Mouse (Mus musculus): ENCODE data around the gene Alk. TPM values are rescaled to one million over a fixed set of nuclear protein-coding genes. Genes with fewer than 3 reads are reported as not detected.
A peak's percentile ranks its signal among the peaks of the same experiment; 100 is the strongest.
"Not testable (repeated sequence)": the region's sequence is repeated elsewhere in the genome, so short reads cannot be mapped to it uniquely, and the experiment has no call there.

The Alk gene
- polyA plus RNA-seq, 1 experiment from 2014 or later, result 0.56 TPM

DNA sequence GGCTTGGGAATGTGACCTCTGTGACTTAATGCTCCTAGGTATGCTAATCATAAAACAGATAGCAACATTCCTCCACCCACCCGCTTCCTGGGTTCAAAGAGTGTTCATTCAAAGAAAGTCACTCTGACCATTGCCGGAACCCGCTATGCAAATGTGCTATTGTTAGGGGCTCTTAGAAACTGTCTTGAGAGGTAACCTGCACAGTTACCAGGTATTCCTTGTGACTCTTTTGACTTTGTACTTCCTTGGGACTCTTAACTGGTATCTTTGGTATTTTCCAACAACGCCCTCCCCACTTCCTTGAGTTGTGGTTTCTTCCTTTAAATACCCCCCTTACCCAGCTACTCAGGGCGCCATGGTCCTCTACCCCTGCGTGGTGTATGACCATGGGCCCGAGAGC is 125.2 kb downstream of the Alk start:
- H3K27ac ChIP-seq (replicated peaks; ENCODE audit: low read depth, low read length); H3K27me3 ChIP-seq (replicated peaks; ENCODE audit: control insufficient read depth, insufficient read depth, low read length): not testable (repeated sequence)
- 92% methylated on average over 7 of the region's 7 CpGs for WGBS

DNA sequence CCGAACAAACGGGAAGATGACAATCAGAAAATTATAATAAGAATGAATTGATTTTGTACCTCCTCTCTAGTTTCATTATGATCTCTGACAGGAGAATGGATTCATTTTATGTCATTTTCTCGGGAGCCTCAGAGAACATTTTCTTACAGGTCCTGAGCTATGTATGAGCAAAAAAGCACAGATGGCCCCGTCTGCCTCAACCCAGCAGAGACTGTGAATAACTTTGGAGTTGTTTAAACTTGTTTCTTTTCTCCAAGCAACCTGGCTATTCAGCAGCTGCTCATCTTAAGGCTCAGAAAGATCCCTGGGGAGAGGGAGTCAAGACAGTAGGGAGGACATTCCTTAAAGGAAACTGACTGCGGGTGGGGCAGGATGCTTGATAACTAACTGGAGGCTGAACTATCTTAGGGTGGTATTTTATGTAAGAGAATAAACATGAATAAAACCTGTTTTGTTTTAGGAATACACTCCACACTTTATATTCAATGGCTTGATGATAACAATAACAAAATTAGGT is 126.5 kb downstream of the Alk start:
- Histone ChIP-seq H3K4me1 (ENCODE audit: control insufficient read depth, insufficient read depth, low read length) (no peaks in the 10 kb centered on the region), H3K9ac (ENCODE audit: low read depth, low read length) (no peak overlapping the region), H3K4me3 (ENCODE audit: low read depth, low read length) (no peak overlapping the region), H3K36me3 (ENCODE audit: control insufficient read depth, insufficient read depth, low read length) (no peaks in the 10 kb centered on the region), H3K27ac (replicated peaks; ENCODE audit: low read depth, low read length) (no peak overlapping the region), H3K4me2 (ENCODE audit: low read depth, low read length) (no peak overlapping the region), H3K27me3 (replicated peaks; ENCODE audit: control insufficient read depth, insufficient read depth, low read length) (no peaks in the 10 kb centered on the region), H3K9me3 (ENCODE audit: control insufficient read depth, low read length) (no peaks in the 10 kb centered on the region)
- peak; percentile 7 for DNase-seq (ENCODE audit: low spot score)
- WGBS, result 46% methylated on average over 5 of the region's 5 CpGs
- ATAC-seq (ENCODE audit: low read depth), result no peak

More for the DNA sequence above, 125.2 kb downstream of the Alk start:
- H3K4me1 ChIP-seq (ENCODE audit: control insufficient read depth, insufficient read depth, low read length); ATAC-seq (ENCODE audit: low read depth); DNase-seq (ENCODE audit: low spot score); H3K9me3 ChIP-seq (ENCODE audit: control insufficient read depth, low read length); H3K4me2 ChIP-seq (ENCODE audit: low read depth, low read length); H3K36me3 ChIP-seq (ENCODE audit: control insufficient read depth, insufficient read depth, low read length); H3K9ac ChIP-seq (ENCODE audit: low read depth, low read length); H3K4me3 ChIP-seq (ENCODE audit: low read depth, low read length): not testable (repeated sequence)

DNA sequence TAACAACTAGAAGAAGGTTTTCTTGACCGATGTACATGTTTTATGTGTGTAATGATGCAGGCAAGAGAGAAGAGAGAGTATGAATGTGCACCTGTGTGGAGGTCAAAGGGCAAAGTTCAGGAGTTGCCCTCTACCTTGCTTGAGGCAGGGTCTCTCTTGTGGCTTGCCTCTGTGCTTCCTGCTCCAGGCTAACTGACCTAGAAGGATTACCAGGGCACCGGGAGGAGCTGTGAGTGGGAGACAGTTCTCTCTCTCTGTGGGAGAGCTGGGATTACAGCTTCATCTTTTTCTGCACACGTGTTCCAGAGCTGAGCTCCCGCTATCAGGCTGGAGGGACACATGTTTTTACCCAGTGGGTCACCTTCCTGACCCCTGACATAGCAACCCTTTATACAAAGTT is 127.5 kb downstream of the Alk start:
- no peak for DNase-seq (ENCODE audit: low spot score)
- no peak overlapping the region for H3K4me3 ChIP-seq (ENCODE audit: low read depth, low read length)
- H3K4me1 ChIP-seq (ENCODE audit: control insufficient read depth, insufficient read depth, low read length), result no peaks in the 10 kb centered on the region
- 32% methylated on average over 4 of the region's 4 CpGs for WGBS
- H3K9me3 ChIP-seq (ENCODE audit: control insufficient read depth, low read length), result no peaks in the 10 kb centered on the region
- H3K4me2 ChIP-seq (ENCODE audit: low read depth, low read length), result no peak overlapping the region
- H3K36me3 ChIP-seq (ENCODE audit: control insufficient read depth, insufficient read depth, low read length), result no peaks in the 10 kb centered on the region
- no peaks in the 10 kb centered on the region for H3K27me3 ChIP-seq (replicated peaks; ENCODE audit: control insufficient read depth, insufficient read depth, low read length)
- no peak for ATAC-seq (ENCODE audit: low read depth)
- H3K9ac ChIP-seq (ENCODE audit: low read depth, low read length), result no peak overlapping the region
- H3K27ac ChIP-seq (replicated peaks; ENCODE audit: low read depth, low read length), result no peak overlapping the region

DNA sequence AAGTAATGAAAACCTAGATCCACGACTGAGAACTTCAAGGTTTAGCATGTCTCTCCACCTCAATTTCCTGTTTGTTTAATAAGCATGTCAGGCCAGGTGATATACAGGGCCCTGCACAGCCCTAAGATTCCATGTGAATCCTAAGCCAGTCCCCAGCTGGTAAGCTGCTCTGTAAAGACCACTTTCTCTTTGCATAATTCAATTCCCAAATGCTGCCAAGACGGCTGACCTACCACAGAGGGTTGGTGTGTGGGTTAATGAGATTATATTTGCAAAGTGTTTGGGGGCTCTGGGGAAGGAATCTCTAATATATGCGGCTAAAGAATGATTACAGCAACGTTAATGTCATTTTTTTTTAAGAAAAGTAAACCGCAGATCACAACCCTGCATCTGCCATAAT is 130.3 kb downstream of the Alk start:
- Histone ChIP-seq H3K36me3 (ENCODE audit: control insufficient read depth, insufficient read depth, low read length) (no peaks in the 10 kb centered on the region), H3K4me1 (ENCODE audit: control insufficient read depth, insufficient read depth, low read length) (no peaks in the 10 kb centered on the region), H3K4me2 (ENCODE audit: low read depth, low read length) (no peak overlapping the region), H3K27me3 (replicated peaks; ENCODE audit: control insufficient read depth, insufficient read depth, low read length) (no peaks in the 10 kb centered on the region), H3K9ac (ENCODE audit: low read depth, low read length) (no peak overlapping the region), H3K4me3 (ENCODE audit: low read depth, low read length) (no peak overlapping the region), H3K27ac (replicated peaks; ENCODE audit: low read depth, low read length) (no peak overlapping the region), H3K9me3 (ENCODE audit: control insufficient read depth, low read length) (no peaks in the 10 kb centered on the region)
- 65% methylated on average over 5 of the region's 5 CpGs for WGBS
- DNase-seq (ENCODE audit: low spot score) (no peak), ATAC-seq (ENCODE audit: low read depth) (no peak)

DNA sequence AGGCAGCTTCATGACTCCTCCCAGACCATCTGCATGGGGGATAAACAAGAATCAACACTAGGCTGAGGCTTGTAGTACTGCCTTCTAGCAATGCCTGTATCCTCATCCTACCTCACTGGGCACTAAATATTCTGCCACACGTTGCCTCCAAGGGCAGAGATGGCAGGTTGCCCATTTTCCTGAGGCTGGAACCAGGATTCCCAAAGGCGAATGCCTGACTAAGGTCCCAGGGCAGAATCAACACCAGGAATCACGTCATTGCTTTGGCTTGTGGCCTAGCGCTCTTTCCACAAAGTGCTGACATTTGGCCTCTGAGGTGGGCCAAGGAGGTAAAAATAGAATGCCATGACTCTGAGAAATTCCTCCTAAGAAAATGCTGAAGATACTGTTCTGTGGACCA is 155.9 kb downstream of the Alk start:
- Histone ChIP-seq H3K9ac (ENCODE audit: low read depth, low read length) (no peak overlapping the region), H3K4me2 (ENCODE audit: low read depth, low read length) (no peak overlapping the region), H3K36me3 (ENCODE audit: control insufficient read depth, insufficient read depth, low read length) (no peaks in the 10 kb centered on the region), H3K9me3 (ENCODE audit: control insufficient read depth, low read length) (no peaks in the 10 kb centered on the region), H3K4me1 (ENCODE audit: control insufficient read depth, insufficient read depth, low read length) (no peaks in the 10 kb centered on the region), H3K27me3 (replicated peaks; ENCODE audit: control insufficient read depth, insufficient read depth, low read length) (no peaks in the 10 kb centered on the region), H3K27ac (replicated peaks; ENCODE audit: low read depth, low read length) (no peak overlapping the region), H3K4me3 (ENCODE audit: low read depth, low read length) (no peak overlapping the region)
- ATAC-seq (ENCODE audit: low read depth), result no peak
- 71% methylated on average over 4 of the region's 4 CpGs for WGBS
- DNase-seq (ENCODE audit: low spot score), result no peak

DNA sequence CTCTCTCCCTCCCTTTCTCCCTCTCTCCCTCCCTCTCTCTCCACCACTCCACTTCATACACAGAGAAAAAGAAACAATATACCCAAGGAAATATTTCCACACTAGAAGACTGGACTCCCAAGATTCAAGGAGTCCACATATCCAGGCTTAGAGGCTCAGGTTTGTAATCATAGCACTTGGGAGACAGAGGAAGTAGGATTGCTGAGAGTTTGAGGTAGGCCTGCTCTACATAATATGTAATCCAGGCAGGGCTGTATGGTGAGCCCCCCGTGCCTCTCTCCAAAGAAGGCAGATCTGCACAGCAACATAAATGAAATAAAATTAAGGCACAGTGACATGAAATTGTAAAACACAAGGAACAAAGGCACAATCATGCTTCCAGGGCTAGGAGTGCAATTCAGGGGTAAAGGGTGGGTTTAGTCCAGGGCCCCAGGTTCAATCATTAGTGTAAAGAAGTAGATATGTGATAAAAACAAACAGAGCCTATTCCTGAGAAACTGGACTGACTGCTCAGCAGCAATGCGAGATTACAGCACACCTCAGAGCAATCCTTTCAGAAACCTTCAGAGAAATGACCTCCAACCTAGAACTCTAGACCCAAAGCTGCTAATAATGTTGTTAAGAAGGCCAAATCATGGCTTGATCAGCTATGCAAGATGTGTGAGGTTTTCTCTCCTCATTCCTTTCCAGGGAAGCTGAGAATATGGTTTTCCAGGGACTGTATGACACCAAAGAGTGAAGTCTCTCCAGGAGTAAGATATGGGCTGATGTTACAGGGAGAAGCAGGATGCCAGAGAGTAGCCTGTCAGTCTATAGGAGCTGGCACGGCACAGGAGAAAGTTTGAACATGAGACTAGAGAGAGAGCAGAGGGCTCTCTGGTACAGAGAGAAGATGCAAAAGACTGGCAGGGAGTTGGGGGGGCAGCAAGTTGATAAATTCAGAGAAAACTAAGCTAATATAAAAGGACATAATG is 158.9 kb downstream of the Alk start:
- ATAC-seq (ENCODE audit: low read depth) (no peak), DNase-seq (ENCODE audit: low spot score) (no peak)
- H3K36me3 ChIP-seq (ENCODE audit: control insufficient read depth, insufficient read depth, low read length), result no peaks in the 10 kb centered on the region
- H3K27me3 ChIP-seq (replicated peaks; ENCODE audit: control insufficient read depth, insufficient read depth, low read length), result no peaks in the 10 kb centered on the region
- H3K27ac ChIP-seq (replicated peaks; ENCODE audit: low read depth, low read length), result no peak overlapping the region
- no peak overlapping the region for H3K9ac ChIP-seq (ENCODE audit: low read depth, low read length)
- H3K4me2 ChIP-seq (ENCODE audit: low read depth, low read length), result no peak overlapping the region
- H3K4me3 ChIP-seq (ENCODE audit: low read depth, low read length), result no peak overlapping the region
- H3K4me1 ChIP-seq (ENCODE audit: control insufficient read depth, insufficient read depth, low read length), result no peaks in the 10 kb centered on the region
- H3K9me3 ChIP-seq (ENCODE audit: control insufficient read depth, low read length), result no peaks in the 10 kb centered on the region
- WGBS, result 67% methylated on average over 3 of the region's 3 CpGs

DNA sequence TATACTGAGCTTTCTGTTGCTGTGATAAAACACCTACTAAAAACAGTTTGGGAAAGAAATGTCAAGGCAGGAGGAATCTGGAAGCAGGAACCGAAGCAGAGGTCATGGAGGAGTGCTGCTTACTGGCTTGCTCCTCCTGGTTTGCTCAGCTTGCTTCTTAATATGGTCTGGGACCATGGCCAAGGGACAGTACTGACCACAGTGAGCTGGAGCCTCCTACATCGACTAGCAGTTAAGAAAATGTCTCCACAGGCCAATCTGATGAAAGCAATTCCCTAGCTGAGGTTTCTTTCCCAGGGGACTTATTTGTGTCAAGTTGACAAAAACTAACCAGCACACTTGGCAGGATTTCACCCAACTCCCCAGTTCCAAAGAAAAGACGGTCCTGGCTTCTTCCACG is 187.0 kb downstream of the Alk start:
- DNase-seq (ENCODE audit: low spot score) (no peak), ATAC-seq (ENCODE audit: low read depth) (no peak)
- no peaks in the 10 kb centered on the region for H3K4me1 ChIP-seq (ENCODE audit: control insufficient read depth, insufficient read depth, low read length)
- H3K4me2 ChIP-seq (ENCODE audit: low read depth, low read length), result no peak overlapping the region
- H3K36me3 ChIP-seq (ENCODE audit: control insufficient read depth, insufficient read depth, low read length), result no peaks in the 10 kb centered on the region
- no peaks in the 10 kb centered on the region for H3K27me3 ChIP-seq (replicated peaks; ENCODE audit: control insufficient read depth, insufficient read depth, low read length)
- H3K9me3 ChIP-seq (ENCODE audit: control insufficient read depth, low read length), result no peaks in the 10 kb centered on the region
- H3K9ac ChIP-seq (ENCODE audit: low read depth, low read length), result no peak overlapping the region
- 77% methylated on average over 4 of the region's 4 CpGs for WGBS
- H3K27ac ChIP-seq (replicated peaks; ENCODE audit: low read depth, low read length), result no peak overlapping the region
- H3K4me3 ChIP-seq (ENCODE audit: low read depth, low read length), result no peak overlapping the region

DNA sequence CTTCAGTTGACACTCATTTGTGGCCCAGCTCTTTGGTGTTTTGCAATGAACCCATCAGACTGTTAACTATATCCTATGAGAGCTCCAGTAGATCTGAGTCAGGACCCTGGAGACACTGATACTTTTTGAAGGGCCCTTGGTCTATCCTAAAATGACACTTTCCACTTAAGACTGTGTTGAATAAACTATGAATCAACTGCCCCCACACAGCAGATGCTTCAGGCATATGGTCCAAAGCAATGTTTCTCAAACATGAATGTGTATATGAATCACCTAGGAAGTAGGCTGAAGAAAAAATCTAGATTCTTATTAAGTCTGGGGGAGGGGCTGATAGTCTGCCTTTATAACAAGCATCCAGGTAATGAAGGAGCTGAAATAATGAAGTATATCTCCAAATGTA is 189.8 kb downstream of the Alk start:
- Histone ChIP-seq H3K4me2 (ENCODE audit: low read depth, low read length) (no peak overlapping the region), H3K4me3 (ENCODE audit: low read depth, low read length) (no peak overlapping the region), H3K27ac (replicated peaks; ENCODE audit: low read depth, low read length) (no peak overlapping the region), H3K9me3 (ENCODE audit: control insufficient read depth, low read length) (no peaks in the 10 kb centered on the region), H3K4me1 (ENCODE audit: control insufficient read depth, insufficient read depth, low read length) (no peaks in the 10 kb centered on the region), H3K27me3 (replicated peaks; ENCODE audit: control insufficient read depth, insufficient read depth, low read length) (no peaks in the 10 kb centered on the region), H3K9ac (ENCODE audit: low read depth, low read length) (no peak overlapping the region), H3K36me3 (ENCODE audit: control insufficient read depth, insufficient read depth, low read length) (no peaks in the 10 kb centered on the region)
- ATAC-seq (ENCODE audit: low read depth) (no peak), DNase-seq (ENCODE audit: low spot score) (no peak)

DNA sequence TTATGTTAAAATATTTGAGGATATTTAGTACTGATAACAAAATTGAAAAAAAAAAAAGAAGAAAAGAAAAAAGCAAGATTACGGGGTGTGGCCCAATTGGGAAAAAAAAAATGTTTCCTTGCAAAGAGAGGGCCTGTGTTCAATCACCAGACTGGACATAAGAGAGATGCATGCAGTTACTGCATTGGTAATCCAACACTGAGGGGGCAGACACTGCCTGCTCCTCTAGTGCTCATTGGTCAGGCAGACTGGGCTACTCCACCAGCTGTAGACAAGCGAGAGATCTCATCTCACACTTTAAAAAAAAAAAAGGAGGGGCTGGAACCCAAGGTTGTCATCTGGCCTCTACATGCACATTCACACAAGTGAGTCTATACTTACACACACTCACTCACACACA is 199.6 kb downstream of the Alk start:
- DNase-seq (ENCODE audit: low spot score), result no peak
- no peaks in the 10 kb centered on the region for H3K9me3 ChIP-seq (ENCODE audit: control insufficient read depth, low read length)
- 57% methylated on average over 2 of the region's 2 CpGs for WGBS
- no peak overlapping the region for H3K27ac ChIP-seq (replicated peaks; ENCODE audit: low read depth, low read length)
- H3K27me3 ChIP-seq (replicated peaks; ENCODE audit: control insufficient read depth, insufficient read depth, low read length), result no peaks in the 10 kb centered on the region
- H3K4me1 ChIP-seq (ENCODE audit: control insufficient read depth, insufficient read depth, low read length), result no peaks in the 10 kb centered on the region
- no peak overlapping the region for H3K9ac ChIP-seq (ENCODE audit: low read depth, low read length)
- no peak for ATAC-seq (ENCODE audit: low read depth)
- no peaks in the 10 kb centered on the region for H3K36me3 ChIP-seq (ENCODE audit: control insufficient read depth, insufficient read depth, low read length)
- no peak overlapping the region for H3K4me3 ChIP-seq (ENCODE audit: low read depth, low read length)
- no peak overlapping the region for H3K4me2 ChIP-seq (ENCODE audit: low read depth, low read length)
